Mouse (Mus musculus) A20 (cell line): ENCODE results near the gene Washc4.

Experiments
- DNase-seq: peaks from one replicate; pipeline ENCODE4 v3.0.0-alpha.2; 2011; ENCODE audit warnings: low read depth, low spot score

The Washc4 gene

DNA sequence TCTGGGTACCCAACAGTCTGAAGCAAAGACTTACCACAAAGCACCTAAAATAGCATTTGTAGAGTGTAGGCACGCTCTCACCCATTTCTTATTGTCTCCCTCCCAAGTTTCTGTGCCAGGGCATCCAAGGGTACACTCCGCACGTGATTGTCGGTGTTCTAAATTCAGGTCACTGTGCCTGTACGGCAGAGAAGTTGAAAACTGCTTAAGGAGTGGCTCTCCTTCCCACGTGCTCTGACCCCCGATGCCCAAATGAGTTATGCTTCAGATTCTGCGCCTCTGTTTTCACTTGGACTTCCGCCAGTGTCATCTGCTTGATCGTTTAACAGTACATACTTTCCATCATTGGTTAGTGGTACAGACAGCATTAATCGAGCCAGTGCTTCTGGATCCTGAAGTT is 57.1 kb downstream of the Washc4 start:
- DNase-seq = no peak

DNA sequence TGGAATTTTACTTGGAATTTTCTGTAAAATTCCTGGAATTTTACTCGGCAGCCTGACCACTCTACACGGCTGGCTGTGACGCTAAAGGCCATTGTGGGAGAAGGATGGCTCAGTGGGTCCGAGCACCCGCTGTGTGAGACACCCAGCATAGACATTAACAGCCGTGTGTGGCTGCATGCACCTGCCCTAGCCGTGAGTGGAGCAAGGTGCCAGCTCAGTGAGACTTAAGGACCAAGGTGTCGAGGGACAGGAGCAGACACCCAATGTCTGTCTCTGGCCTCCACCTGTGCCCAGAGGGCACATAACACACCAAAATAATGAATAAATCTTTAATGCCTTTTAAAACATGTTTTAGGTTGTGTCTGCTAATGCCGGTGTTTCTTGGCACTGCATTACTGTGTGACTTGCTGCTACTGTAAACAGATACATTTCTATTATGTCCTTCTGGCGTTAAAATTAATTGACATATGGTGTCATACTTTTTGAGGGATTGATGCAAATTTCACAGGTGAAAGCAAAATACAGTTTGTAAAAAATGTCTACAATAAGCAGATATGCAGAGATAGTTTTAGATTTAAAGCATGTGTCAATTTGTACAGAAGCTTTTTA is 60.5 kb downstream of the Washc4 start:
- no peak for DNase-seq

GRCm38 (mm10) chr10:83605637-83606183 is 62.2 kb downstream of the Washc4 start:
- DNase-seq = no peak

DNA sequence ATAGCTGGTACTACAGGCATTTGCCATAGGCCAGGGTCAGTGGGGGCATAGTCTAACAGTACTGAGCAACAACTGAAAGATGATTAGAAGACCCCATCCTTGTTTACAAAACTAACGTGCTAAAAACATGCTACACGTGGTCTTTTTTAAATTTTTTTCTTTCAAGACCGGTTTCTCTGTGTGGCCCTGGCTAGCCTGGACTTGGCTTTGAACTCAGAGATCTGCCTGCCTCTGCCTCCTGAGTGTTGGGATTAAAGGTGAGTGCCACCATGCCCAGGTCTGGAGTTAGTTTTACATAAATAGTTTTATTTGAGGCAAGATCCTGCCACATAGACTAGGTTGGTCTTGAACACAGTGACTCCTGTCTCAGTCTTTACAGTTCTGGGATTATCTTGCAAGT is 63.6 kb downstream of the Washc4 start:
- DNase-seq = no peak

GRCm38 (mm10) chr10:83608596-83608995 is 65.0 kb downstream of the Washc4 start:
- no peak for DNase-seq

DNA sequence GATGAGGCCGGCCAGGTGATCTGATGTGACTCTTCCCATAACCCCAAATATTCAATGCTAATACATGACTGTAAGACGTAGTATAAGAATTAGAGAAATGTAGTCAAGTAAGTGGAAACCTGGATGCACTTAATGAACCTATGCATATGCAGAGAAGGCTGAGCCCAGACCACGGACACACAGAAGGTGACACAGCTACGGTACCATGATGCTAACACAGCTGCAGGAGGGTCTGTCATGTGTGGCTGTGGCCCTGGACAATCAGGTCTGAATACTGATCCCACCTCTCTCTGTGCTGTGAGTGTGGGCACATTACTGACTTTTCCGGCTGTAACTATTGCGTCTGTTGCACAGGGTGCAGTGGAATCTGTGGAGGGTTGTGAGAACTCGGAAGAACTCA is 67.0 kb downstream of the Washc4 start:
- DNase-seq = no peak

GRCm38 (mm10) chr10:83611863-83612262 is 68.3 kb downstream of the Washc4 start:
- DNase-seq = no peak

- no peak for DNase-seq
Observed at GRCm38 (mm10) chr10:83612648-83613215, 69.2 kb downstream of the Washc4 start.

DNA sequence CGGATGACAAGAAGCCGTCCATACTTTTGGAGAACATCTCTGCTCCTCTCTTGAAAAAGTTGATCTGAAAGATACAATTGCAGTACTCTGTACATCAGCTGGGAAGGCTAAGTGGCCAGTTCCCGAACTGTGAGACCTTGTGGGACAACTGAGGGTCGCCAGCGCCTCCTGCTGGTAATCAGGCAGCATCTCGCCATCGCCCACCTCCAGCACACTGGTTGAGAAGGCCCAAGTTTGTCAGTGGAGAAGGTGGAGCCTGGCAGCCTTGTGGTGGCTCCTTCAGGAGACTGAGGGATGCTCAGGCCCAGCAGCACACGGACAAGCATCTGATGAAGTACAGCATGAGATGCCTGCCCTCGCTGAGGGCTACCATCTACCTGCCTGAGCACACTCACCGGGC is 73.8 kb downstream of the Washc4 start:
- peak; percentile 55 for DNase-seq

- DNase-seq = no peak
Observed at GRCm38 (mm10) chr10:83618819-83619440, 75.4 kb downstream of the Washc4 start.

DNA sequence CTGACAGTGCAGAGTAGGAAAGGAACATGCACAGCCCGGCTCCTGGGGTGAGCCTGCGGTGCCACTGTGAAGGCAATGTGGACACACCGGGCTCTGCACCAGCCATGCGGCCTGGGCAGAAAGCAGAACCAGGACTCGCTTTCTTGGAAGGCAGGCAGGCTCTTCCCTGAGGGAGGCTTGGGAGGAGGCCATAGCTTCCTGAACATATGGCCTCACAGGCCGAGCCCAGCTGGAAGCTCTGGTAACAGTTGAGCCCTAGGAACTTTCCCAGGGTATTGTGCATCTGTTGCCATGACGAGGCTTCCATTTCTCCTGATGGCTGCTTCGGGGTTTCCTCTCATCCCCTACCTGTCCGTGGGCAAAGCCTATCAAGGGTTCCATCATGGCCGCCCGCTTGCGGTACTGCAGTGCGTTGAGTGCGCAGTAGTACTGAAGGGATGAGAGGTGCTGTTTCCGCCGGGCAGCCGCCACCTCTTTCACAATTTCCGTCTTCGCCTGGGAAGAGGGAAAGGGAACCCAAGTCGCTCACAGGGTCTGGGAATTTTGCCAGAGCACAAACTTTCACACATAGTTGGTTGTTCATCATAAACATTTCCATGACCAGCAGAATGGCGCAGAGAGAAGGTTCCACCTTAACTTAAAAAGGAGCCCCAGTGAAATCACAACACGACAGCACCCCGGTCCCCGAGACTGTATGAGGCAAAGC is 77.0 kb downstream of the Washc4 start:
- DNase-seq = no peak

- DNase-seq = no peak
Observed at GRCm38 (mm10) chr10:83624065-83624464, 80.5 kb downstream of the Washc4 start.

GRCm38 (mm10) chr10:83624841-83625240 is 81.3 kb downstream of the Washc4 start:
- no peak for DNase-seq

- no peak for DNase-seq
Observed at GRCm38 (mm10) chr10:83627113-83627687, 83.6 kb downstream of the Washc4 start.

- DNase-seq = no peak
Observed at GRCm38 (mm10) chr10:83628241-83628640, 84.7 kb downstream of the Washc4 start.

DNA sequence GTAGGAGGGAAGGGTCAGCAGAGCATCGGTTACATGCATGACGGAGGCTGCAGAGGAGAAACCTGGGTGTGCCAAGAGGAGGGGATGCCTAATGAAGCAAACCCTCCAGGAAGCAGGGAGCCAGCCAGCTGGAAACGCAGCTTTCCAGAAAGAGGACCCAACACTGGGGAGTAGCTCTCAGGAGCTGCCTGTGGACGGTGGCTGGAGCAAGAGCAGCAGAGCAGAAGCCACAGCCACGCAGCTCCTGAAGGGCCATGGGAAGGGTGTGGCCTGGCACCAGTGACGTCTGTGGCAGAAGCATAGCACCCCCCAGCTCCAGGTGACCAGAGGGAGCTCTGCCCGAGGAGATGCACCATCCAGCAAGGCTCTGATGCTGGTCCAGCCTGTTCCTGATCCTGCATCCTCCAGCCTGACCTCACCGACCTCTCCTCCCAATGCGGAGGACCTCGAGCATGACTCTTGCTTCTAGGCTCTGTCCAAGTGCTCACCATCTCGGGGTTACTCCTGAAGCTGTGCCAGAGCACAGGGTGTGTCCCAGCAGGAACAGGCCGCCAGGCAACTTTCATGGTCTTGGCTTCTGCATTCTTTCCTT is 85.7 kb downstream of the Washc4 start:
- no peak for DNase-seq

- no peak for DNase-seq
Observed at GRCm38 (mm10) chr10:83629878-83630277, 86.3 kb downstream of the Washc4 start.

DNA sequence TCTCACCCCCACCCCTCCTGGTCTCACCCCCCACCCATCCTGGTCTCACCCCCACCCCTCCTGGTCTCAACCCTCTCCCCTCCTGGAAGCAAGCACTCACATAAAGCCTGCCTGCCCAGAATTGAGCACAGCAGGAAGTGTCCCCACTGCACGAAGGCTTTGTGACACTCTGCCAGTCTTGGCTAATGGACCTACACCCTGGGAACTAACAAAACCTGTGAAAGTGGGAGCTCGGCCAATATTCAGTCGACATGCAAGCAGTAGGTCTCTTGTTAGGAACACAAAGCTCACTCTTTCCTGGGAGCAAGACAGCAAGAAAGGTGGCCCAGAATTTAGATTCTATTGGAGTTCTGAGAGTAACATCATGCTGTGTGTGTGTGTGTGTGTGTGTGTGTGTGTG is 87.3 kb downstream of the Washc4 start:
- DNase-seq = no peak

- DNase-seq = no peak
Observed at GRCm38 (mm10) chr10:83631775-83632174, 88.2 kb downstream of the Washc4 start.

GRCm38 (mm10) chr10:83632806-83633374 is 89.3 kb downstream of the Washc4 start:
- DNase-seq = no peak

- DNase-seq = peak; percentile 59
Observed at GRCm38 (mm10) chr10:83634461-83634860, 90.9 kb downstream of the Washc4 start.
